Mouse (Mus musculus) liver, embryonic 14.5 days (tissue): ENCODE results near the gene Mafb. TPM values are rescaled to one million over a fixed set of nuclear protein-coding genes. Genes with fewer than 3 reads are reported as not detected.
A peak's percentile ranks its signal among the peaks of the same experiment; 100 is the strongest.

ENCODE experiments used
- ATAC-seq: fragments of 200-750 bp; cut with Nextera tagmentation; 2 replicates; pipeline ENCODE4 v1.8.0; 2017; ENCODE audit warnings: moderate number of reproducible peaks, mild to moderate bottlenecking, moderate library complexity; ENCODE audit not compliant: insufficient read depth
- DNase-seq, 3 experiments: peaks; one replicate each; pipeline ENCODE4 v3.0.0-alpha.2; 2012 to 2013; ENCODE audit warnings: low read depth in 3 of 3, low spot score in 3 of 3
- H3K27ac ChIP-seq: fragments of 300-500 bp; sonication (generic); 2 replicates; pipeline ENCODE4 v1.5.1; 2014; ENCODE audit warnings: moderate library complexity, mild to moderate bottlenecking, control low read depth, inconsistent platforms
- H3K27me3 ChIP-seq: fragments of 300-500 bp; sonication (generic); 2 replicates; pipeline ENCODE4 v1.6.1; 2014; ENCODE audit warnings: mild to moderate bottlenecking, low read length, moderate library complexity; ENCODE audit not compliant: control insufficient read depth, insufficient read depth
- H3K36me3 ChIP-seq: fragments of 300-500 bp; sonication (generic); replicated peaks from 2 replicates; pipeline ENCODE4 v1.6.1; 2014; ENCODE audit warnings: low read depth; ENCODE audit not compliant: control insufficient read depth, insufficient read depth
- H3K4me1 ChIP-seq, 2 experiments: fragments of 200-500 bp in 1 of 2; fragments of 300-500 bp in 1 of 2; sonication (generic) in 1 of 2; replicated peaks; 2 replicates each; pipeline ENCODE4 v1.6.1; 2012 to 2014; ENCODE audit warnings: antibody characterized with exemption in 1 of 2, inconsistent platforms in 1 of 2, low read length in 1 of 2; ENCODE audit not compliant: control insufficient read depth in 2 of 2, insufficient read depth in 2 of 2
- H3K4me2 ChIP-seq: fragments of 300-500 bp; sonication (generic); 2 replicates; pipeline ENCODE4 v1.6.1; 2014; ENCODE audit warnings: low read depth, mild to moderate bottlenecking, control low read depth, moderate library complexity
- H3K4me3 ChIP-seq, 2 experiments: fragments of 200-500 bp in 1 of 2; fragments of 300-500 bp in 1 of 2; sonication (generic) in 1 of 2; 2 replicates each; pipeline ENCODE4 v1.5.1; 2012 to 2014; ENCODE audit warnings: low read depth in 2 of 2, low read length in 2 of 2, mild to moderate bottlenecking in 2 of 2, control low read depth in 1 of 2, inconsistent platforms in 1 of 2, moderate library complexity in 1 of 2; ENCODE audit not compliant: insufficient read depth in 1 of 2
- H3K9ac ChIP-seq: fragments of 300-500 bp; sonication (generic); replicated peaks from 2 replicates; pipeline ENCODE4 v1.6.1; 2014; ENCODE audit warnings: mild to moderate bottlenecking, control low read depth, moderate library complexity
- H3K9me3 ChIP-seq: fragments of 300-500 bp; sonication (generic); 2 replicates; pipeline ENCODE4 v1.6.1; 2016; ENCODE audit warnings: low read length, mixed read lengths; ENCODE audit not compliant: control insufficient read depth
- CTCF ChIP-seq: IDR thresholded peaks from 2 replicates; pipeline ENCODE4 v1.5.1; 2016; ENCODE audit warnings: antibody characterized with exemption, low read depth, control low read depth
- EP300 ChIP-seq: IDR thresholded peaks from 2 replicates; pipeline ENCODE4 v1.6.1; 2016; ENCODE audit warnings: antibody characterized with exemption, low read depth
- WGBS: fragments of 180-500 bp; shearing (Covaris S2); extraction: QIAGEN DNeasy Blood & Tissue Kit; methylation state at CpG from one replicate; pipeline ENCODE4 v1.1.7; 2014; ENCODE audit not compliant: insufficient replicate concordance; 5-methylcytosine and 5-hydroxymethylcytosine counted together
- polyA plus RNA-seq, 2 experiments: library from polyadenylated mRNA; depleted of rRNA in 1 of 2; stranded (reverse) in 1 of 2; unstranded in 1 of 2; fragments of >200 nt; fragmentation: Nextera tagmentation in 1 of 2; extraction: Ambion mirVana in 1 of 2; gene quantifications; 2 replicates each; pipeline versions ENCODE4 v1.2.1 to v1.2.3; 2012 to 2014

Gene Mafb
- polyA plus RNA-seq, 2 experiments = 2.0 to 2.3 TPM

- H3K27ac ChIP-seq = no peak overlapping the region
- H3K4me2 ChIP-seq = no peak overlapping the region
- DNase-seq (no peak), ATAC-seq (no peak)
- no peaks in the 10 kb centered on the region for H3K36me3 ChIP-seq
- H3K4me3 ChIP-seq = no peak overlapping the region
- peaks cover 0 to 7% of the 10 kb centered on the region in 2 experiments; a peak in 1 of 4 replicates for H3K4me1 ChIP-seq
- H3K9ac ChIP-seq = no peak overlapping the region
- TF ChIP-seq CTCF (no peak), EP300 (no peak)
- WGBS = 56% methylated on average over 12 of the region's 12 CpGs
- no peaks in the 10 kb centered on the region for H3K9me3 ChIP-seq
- H3K27me3 ChIP-seq = no peaks in the 10 kb centered on the region
Observed at GRCm38 (mm10) chr2:160332516-160333325, 34.1 kb downstream of the Mafb start.

GRCm38 (mm10) chr2:160328886-160329285 lies 38.0 kb downstream of the Mafb start:
- Histone ChIP-seq H3K9ac (no peak overlapping the region), H3K4me3 (no peak overlapping the region), H3K4me2 (no peak overlapping the region), H3K27ac (no peak overlapping the region), H3K4me1 (peaks cover 0 to 4% of the 10 kb centered on the region in 2 experiments; a peak in 1 of 4 replicates), H3K27me3 (no peaks in the 10 kb centered on the region), H3K36me3 (no peaks in the 10 kb centered on the region), H3K9me3 (no peaks in the 10 kb centered on the region)
- ATAC-seq (no peak), DNase-seq (no peak)
- TF ChIP-seq EP300 (no peak), CTCF (no peak)
- 38% methylated on average over 9 of the region's 9 CpGs for WGBS

GRCm38 (mm10) chr2:160327716-160328115 lies 39.1 kb downstream of the Mafb start:
- Histone ChIP-seq H3K4me1 (peaks cover 0 to 4% of the 10 kb centered on the region in 2 experiments; a peak in 1 of 4 replicates), H3K4me3 (no peak overlapping the region), H3K4me2 (no peak overlapping the region), H3K36me3 (no peaks in the 10 kb centered on the region), H3K9ac (no peak overlapping the region), H3K9me3 (no peaks in the 10 kb centered on the region), H3K27ac (no peak overlapping the region), H3K27me3 (no peaks in the 10 kb centered on the region)
- no peak for TF ChIP-seq CTCF
- TF ChIP-seq EP300 = no peak
- DNase-seq (no peak), ATAC-seq (no peak)
- 38% methylated on average over 4 of the region's 4 CpGs for WGBS

- Histone ChIP-seq H3K9me3 (no peaks in the 10 kb centered on the region), H3K4me3 (peak overlapping the region; percentile 10 to 14; a peak in 1 of 4 replicates), H3K4me2 (peak overlapping the region; percentile 28), H3K27me3 (no peaks in the 10 kb centered on the region), H3K4me1 (peaks cover 0 to 4% of the 10 kb centered on the region in 2 experiments; a peak in 1 of 4 replicates), H3K36me3 (no peaks in the 10 kb centered on the region), H3K9ac (no peak overlapping the region), H3K27ac (no peak overlapping the region)
- DNase-seq = no peak
- 4% methylated on average over 4 of the region's 4 CpGs for WGBS
- TF ChIP-seq CTCF (no peak), EP300 (no peak)
- peak; percentile 55 for ATAC-seq
Observed at GRCm38 (mm10) chr2:160327167-160327566, 39.7 kb downstream of the Mafb start.

GRCm38 (mm10) chr2:160325105-160325644 lies 41.7 kb downstream of the Mafb start:
- peaks cover 0 to 4% of the 10 kb centered on the region in 2 experiments; a peak in 1 of 4 replicates for H3K4me1 ChIP-seq
- DNase-seq (no peak), ATAC-seq (no peak)
- H3K4me3 ChIP-seq = no peak overlapping the region
- no peak overlapping the region for H3K4me2 ChIP-seq
- H3K27me3 ChIP-seq = no peaks in the 10 kb centered on the region
- H3K36me3 ChIP-seq = no peaks in the 10 kb centered on the region
- H3K27ac ChIP-seq = no peak overlapping the region
- TF ChIP-seq EP300 = no peak
- TF ChIP-seq CTCF = no peak
- no peak overlapping the region for H3K9ac ChIP-seq
- no peaks in the 10 kb centered on the region for H3K9me3 ChIP-seq
- 48% methylated on average over 6 of the region's 6 CpGs for WGBS
